Mouse (Mus musculus) brain, adult 2 months (tissue): Measurements from ENCODE around the gene Krtcap3.

ENCODE experiments used
- DNase-seq: peaks from one replicate; pipeline ENCODE4 v3.0.0; 2011; ENCODE audit warnings: low read depth, low spot score

The Krtcap3 gene

DNA sequence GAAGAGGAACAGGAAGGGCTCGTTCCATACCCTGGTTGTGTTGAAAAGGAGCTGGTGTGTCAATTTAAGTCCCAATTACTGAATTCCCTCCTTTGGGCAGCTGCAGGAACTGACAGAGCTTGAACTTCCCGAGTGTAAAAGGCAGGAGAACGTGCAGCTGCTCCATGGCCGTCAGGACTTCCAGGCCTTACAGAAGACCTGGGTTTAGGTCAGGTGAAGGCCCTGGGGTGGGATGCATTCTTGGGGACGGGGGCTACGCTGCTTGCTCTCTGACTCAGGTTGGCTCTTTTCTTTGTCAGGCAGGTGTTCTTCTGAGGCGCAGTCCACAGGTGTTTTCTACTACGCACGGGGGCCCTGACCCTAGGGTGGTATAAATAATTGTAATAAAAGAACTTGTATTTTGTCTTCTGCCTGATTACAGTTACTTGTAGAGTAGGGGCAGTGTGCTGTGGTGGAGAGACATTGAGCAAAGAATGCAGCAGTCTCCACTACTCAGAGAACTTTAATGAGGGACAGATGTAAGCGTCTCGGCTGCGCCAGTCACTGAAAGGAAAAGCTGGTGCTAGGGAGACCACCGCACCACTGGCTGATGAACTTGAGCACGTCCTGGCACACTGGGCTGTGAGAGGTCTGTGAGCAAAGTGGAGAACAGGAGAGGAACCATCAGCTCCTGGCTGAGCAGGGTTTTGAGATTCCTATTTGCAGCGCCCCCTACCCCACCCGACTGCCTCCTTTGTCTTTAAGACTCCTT is 1.5 kb downstream of the Krtcap3 start:
- DNase-seq = no peak

DNA sequence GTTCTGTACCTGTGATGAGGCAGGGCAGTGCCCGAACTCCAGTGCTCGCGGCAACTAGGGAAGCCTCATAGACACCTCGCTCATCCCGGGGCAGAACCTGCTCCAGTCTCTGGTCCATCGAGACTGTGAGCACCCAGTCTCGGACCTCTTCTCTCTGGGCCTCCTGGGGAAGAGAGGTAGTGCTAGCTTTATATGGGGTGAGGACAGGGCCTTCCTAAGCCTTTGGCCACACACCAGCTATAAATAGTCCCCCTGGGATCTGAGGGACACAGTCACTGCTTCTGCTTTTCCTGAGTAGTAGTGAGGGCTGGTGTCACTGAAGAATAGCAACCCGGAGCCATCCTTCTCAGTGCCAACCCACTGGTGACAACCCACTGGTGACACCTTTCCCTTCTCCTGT is 2.3 kb downstream of the Krtcap3 start:
- DNase-seq = no peak

DNA sequence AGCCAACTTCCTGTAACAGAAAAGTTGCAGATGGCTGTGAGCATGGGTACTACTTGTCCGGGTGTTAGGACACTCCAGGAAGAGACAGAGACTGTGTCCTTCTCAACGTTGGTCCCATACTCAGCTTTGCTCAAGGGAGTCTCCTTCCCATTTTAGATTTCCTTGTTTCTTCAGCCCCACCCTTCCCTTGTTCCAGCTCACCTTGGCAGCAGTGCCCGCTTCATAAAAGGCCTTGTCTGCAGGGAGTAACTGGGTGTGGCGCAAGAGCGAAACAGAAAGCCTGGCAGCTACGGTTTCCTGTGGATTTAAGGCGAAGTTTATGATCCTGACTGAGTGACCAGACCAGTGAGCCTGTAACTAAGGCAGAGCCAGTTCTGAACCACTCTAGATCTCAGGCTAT is 3.0 kb downstream of the Krtcap3 start:
- DNase-seq = no peak

DNA sequence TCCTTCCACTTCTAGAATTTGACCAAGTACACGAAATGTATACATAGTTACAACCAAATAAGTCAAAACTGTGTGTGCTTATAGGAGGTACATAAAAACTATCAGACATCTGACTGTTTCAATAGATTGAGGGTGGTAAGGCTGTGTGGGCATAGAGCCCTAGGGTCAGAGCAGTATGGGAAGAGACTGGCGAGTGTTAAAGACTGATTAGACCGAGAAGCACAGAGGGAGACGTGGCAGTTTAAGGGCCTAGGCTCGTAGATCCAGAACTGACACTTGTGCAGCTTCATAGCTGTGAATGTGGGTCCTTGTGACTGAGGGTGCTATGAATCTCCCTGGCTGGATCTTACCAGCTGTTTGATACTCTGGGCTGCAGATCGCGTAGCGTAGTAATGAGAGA is 3.4 kb downstream of the Krtcap3 start:
- no peak for DNase-seq

DNA sequence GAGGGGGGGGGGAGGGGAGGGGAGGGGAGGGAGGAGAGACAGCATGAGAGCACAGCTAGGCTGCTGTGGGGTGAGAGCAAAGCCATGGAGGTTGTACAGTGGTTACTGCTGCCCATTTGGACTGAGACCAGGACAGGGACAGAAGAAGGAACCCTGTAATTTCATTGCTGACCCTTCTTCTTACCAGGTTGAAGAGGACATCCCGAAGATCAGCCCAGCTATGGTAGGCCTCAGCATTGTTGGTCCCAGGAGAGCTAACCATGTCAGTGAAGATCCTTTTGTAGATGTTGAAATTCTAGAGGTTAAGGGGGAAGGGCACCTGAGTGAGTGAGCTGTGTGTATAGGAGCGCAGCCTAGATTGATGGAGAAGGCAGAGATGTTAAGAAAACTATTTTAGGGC is 3.9 kb downstream of the Krtcap3 start:
- no peak for DNase-seq

DNA sequence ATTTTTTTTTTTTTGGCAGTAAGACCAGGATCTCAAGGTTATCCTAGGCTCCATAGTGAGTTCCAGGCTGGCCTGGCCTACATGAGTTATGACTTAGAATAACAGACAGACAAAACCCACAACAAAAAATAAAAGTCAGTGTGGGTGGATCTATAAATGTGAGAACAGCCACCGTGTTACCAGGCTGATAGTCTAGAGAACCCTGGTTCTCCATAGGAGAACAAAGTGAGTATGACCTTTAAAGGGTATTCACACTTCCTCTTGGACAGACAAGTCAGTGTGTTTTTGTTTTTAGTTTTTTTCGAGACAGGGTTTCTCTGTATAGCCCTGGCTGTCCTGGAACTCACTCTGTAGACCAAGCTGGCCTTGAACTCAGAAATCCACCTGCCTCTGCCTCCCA is 4.5 kb downstream of the Krtcap3 start:
- DNase-seq = no peak

DNA sequence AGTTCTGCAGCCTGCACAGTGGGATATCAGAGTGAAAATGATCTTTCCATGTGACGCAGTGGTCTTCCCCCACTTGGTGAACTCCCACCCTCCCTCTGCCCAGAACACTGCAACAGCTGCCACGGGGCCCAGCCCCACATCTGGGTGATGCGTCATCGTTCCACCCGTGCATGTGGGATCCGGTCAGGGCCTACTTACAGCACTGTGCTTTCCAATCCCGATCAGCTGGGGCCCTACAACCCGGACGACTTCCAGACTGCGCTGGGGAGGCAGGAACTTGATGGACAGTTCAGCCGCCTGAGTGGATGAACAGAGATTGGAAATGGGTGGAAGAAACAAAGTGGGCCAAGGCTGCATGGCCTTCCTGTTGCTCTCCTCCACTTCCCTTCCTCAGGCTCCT is 6.1 kb downstream of the Krtcap3 start:
- no peak for DNase-seq

DNA sequence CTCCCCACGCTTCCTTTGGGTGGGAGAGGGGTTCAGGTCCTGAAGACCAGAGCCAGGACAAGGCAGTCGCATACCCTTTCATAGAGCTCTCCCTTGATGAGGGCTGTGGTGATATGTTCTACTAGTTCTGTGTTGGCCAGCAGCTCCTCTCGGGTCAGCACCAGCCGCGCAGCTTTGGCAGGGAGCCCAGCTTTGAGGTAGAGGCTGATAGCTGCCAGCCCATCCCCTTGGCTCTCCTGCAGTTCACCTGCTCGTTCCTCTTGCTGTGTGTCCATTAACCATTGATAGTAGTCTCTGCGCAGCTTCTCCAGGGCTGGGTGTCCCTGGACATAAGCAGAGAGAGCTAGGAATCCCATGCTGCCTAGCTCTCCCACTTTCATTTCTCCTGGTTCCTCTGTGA is 14.6 kb downstream of the Krtcap3 start:
- DNase-seq = no peak

DNA sequence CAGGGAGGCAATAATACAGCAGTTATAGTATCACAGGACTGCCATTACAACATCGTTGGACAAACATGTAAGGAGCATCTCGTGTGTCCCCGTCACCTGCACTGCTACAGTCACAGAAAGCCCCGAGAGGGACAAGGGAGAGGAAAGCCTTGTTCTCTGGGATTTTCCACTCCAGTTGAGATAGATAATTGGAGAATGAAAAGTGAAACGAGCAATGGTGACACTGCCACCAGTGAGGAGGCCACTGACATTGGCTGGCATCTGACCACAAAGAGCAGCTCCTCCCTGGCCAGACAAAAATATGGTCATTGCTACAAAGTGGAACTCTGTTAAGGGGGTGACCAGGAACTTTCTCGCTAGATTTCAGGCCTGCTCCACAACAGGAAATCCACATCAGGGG is 16.2 kb downstream of the Krtcap3 start:
- DNase-seq = no peak

DNA sequence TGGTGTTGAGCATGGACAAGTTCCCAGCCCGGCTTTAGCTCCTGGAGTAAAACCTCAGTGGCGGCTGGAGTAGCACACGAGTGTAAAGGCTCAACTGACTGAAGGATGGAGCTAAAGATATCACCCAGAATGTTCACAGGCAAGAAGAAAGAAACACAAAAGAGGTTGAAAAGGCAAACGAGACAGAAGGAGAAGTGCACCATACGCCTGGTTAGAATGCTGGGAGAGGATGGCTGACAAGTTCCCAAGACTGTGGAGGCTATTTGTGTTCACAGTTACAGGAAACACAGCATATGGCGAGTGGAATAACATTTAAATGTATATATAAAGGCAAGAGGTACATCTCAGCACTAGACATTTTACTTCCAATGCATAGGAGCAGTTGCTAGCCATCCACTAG is 21.5 kb downstream of the Krtcap3 start:
- DNase-seq = peak; percentile 67

DNA sequence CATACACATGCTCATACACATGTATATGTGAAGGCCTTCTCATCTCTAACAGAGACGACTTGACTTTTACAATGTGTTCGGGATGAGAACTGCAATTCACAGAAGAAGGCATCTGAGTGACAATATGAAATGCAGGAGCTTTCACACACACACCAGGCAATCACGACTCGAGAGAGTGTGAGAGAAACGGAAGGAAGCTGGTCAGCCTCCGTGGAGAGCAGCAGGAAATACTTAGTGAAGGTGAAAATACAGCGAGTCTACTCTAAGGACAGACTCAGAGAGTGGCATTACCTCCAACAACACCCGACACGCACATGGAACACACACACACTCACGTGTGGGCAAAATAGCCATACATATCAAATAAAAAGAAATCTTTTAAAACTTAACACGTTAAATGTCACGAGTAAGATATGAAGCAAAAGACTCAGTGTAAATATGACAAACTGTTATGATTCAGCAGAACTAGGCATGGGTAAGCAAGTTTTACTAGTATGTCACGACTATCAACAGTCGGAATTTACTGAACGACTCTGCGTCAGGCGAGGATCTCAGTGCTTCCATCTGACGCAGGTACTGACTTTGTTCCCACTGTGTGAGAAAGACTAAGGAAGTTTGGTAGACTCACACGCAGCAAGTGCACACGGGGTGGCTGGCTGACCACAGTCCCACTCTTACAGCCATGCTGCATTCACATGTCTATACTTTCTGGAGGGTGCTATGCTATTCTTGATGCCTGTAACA is 27.9 kb downstream of the Krtcap3 start:
- DNase-seq = no peak

DNA sequence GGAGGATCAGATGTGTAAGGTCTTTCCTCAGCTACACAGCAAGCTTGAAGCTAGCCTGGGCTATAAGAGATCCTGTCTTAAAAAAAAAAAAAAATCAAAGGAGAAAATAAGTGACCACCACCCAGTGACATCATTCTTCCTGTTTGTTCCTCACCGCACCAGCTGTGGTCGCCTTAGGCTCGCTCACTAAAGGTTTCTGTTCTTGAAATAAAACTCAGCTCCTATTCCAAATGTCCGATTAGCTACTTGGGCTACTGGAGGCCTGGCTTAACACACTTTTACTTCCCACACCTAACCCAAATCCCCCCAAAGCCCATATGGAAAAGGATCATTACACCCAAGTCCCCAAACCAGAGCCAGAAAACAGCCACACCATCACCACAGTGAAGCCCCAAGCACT is 36.7 kb downstream of the Krtcap3 start:
- no peak for DNase-seq

DNA sequence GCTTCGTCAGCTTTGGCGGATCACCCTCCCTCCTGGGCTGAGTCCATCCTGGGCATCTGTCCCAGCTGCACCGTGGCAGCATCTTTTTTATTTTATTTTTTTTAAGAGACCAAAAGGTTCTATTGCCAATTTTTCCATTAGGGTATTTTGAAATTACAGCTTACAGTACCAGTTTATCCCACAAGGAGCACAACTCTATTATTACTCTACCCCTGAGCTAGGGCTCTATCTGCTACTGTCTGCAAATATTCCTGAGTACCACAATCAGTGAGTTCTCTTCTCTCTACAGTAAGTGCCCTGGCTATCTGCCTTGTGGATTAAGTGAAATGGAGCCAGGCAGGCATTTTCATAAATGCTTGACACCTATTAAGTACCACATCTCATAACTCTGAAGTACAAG is 37.2 kb downstream of the Krtcap3 start:
- DNase-seq = no peak

DNA sequence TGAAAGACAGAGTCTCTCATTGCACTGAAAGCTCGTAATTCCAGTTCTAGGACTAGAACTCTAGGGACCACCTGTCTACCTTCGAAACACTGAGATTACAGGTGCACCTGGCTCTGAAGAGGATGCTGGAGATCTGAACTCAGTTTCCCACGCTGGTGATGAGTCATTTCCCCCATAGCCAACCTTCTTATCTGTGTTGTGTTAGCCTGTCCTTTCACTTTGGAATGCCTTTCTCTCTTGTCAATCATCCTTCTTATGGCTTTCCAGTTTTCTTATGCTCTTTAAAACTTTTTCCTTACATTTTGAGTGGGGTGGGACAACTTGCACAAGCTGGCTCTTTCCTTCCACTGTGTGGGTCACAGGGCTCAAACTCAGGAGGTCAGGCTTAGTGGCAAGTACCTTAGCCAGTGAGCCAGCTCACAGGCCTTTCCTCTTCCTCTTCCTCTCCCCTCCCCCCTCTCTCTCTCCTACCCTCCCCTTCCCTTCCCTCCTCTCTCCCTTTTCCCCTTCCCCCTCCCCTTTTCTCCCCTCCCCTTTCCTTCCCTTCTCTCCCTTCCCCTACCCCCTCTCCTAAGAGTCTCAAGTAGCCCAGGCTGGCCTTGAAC is 38.2 kb downstream of the Krtcap3 start:
- no peak for DNase-seq

DNA sequence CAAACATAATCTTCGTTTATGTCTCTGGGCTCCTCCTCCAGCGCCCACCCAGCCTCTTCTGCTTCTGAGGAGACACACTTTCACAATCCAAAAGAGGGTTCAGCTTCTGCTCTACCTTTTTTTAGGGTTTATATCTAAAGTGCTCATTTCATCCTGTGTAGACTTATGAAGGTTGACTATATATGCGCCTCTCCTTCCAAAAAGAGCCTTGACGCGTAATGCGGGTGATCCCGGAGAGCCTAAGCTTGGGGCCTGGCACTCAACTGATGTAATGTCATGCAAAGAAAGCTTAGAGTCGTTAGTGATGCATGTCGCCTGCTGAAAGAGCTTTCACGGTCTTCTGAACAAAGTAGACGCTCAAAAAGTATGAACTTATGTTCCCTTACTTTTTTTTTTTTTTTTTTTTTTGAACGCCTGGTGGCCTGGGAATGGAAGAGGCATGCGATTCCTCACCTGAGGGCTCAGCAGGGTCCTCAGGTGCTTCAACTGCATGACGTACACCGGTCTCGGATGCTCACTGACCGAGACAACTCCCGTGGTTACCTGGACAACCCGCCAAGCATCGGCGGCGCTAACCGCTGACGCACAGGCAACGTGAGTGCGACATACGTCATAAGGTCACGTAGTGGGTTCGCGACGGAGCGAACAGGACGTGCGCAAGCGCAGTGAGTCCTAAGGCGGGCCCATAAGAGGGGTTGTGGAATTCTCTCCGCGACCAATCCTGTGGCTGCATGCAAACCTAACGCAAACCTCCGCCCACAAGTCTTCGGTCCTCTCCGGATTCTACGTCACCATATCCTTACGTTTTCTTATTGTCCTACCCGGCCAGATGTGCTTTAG is 39.2 kb downstream of the Krtcap3 start, which contains the start of gene Ift172:
Gene Ift172, minus strand, starts transcription at position 596 of the 840 bp plus-strand sequence.
- peak; percentile 100 for DNase-seq

DNA sequence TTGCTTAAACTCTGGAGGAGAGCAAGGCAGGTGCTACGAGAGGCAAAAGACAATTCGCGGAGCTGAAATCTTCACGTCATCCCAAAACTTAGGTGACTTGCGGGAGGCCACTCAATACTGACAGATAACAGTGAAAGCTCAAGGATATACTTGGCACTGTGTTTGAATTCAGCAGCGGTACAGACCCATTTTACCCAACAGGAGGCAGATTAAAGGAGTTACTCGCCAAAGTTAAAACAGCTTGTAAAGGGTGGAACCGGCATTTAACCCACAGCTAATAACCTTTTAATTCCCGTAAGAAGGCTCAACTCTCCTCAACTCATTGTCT is 39.8 kb downstream of the Krtcap3 start:
- DNase-seq = no peak

DNA sequence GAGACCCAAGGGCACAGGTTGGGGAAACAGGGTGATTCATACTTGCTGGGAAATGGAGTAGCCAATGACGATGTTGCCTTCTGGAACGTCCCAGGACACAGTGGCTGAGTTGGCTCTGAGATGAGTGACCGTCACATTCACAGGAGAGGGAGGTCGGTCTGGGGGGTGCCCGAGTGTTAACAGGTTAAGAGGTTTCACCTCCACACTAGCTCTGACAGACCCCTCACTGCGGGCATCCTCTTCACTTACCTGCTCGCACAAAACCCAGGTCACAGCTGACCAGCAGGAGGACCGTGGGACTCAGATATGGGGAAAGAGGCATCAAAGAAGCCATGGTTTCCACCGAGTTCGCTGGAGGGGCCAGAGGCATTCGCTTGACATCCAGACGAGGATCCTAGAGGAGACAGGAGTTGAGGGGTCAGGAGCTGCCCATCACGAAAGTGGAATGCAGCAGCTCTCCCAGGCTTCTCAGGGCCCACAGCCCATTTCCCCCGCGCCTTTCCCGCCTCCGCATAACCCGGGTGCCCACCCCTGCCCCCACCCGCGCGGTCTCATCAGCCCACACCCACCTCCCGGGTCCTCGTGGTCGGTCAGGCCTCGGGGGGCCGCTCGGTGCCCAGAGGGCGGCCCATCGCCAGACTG is 43.6 kb downstream of the Krtcap3 start:
- no peak for DNase-seq

DNA sequence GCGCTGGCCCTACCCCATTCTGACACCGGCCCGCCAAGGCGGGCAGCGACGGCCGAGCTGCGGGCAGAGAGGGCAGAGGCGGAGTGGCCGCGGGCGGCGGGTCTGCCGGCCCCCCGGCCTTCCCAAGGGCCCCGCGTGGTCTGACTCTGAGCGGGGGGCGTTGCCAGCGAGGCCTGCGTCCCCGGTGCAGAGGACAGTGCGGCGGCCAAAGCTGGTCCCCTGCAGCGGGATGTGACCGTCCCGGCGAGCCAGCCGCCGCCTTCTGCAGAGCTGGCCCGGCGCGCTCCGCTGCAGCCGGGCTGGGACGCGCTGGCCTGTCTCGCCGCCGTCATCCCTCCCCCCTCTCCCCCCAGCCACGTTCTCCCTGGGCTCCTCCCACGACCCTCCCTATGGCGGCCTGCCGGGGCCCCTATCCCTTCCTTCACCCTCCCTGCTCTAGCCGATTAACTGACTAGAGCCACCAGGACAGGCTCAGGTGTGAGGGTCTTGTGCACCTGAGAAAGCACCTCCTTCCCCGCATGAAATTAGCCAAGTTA is 44.2 kb downstream of the Krtcap3 start, which contains the start of gene Fndc4:
Gene Fndc4, minus strand, starts transcription at position 475 of the 536 bp plus-strand sequence.
- DNase-seq = peak; percentile 81

DNA sequence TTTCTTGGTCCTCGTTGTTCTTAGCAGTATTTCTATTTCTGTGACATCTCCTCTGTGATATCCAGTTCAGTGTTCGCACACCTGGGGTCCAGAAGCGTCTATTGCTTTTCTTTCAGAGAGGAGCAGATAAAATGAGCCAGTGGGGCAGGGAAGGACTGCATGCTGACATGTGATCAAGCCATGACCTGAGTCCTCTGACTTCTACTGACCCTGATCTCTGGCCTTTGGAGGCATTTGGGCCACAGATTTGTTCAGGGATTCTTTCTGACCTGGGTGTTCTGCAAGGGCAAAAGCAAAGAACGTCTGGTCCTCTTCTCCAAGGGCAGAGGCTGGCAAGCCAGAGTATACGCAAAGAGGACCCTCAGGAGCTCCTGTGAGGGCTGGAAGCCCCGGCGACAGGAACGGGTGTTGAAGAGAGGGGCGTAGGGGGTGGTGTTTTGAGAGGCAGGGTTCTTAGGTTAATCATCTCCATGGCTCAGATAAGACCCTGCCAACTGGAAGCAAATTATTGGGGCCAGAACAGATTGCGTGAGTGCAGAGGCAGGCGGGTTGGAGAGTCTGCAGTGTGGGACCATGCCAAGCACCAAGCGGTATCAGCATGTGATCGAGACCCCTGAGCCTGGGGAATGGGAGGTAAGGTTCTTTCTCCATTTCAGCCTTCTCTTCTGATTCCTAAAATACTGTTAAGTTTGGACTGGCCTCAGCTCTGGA is 45.7 kb downstream of the Krtcap3 start, which contains the start of gene Gckr:
Gene Gckr, plus strand, starts transcription at position 397 of the 711 bp plus-strand sequence.
- DNase-seq = no peak

DNA sequence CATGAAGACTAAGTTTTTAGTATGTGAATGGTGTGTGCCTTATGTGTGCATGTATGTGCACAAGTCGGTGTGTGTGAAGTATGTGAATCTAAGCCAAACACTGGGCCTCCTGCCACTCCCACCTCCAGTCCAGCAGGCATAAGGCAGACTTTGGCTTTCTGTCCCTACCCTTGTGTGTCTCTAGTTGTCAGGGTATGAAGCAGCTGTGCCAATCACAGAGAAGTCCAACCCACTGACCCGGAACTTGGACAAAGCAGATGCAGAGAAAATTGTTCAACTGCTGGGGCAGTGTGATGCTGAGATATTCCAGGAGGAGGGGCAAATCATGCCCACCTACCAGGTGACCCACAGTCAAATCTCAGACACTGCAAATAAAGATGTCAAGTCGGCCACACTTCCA is 46.5 kb downstream of the Krtcap3 start:
- DNase-seq = no peak
